Mouse (Mus musculus) heart, embryonic 16.5 days (tissue): ENCODE data around the gene Pak6. TPM values are rescaled to one million over a fixed set of nuclear protein-coding genes. Genes with fewer than 3 reads are reported as not detected.

Source experiments
- ATAC-seq: fragments of 200-750 bp; cut with Nextera tagmentation; replicated peaks from 2 replicates; pipeline ENCODE4 v1.8.0; 2017; ENCODE audit warnings: moderate number of reproducible peaks; ENCODE audit not compliant: insufficient read depth, low FRiP score; ENCODE audit errors: extremely low read depth
- H3K27ac ChIP-seq: fragments of 300-500 bp; sonication (generic); 2 replicates; pipeline ENCODE4 v1.5.1; 2014; ENCODE audit warnings: mild to moderate bottlenecking, low read length, control low read depth, moderate library complexity
- H3K27me3 ChIP-seq: fragments of 300-500 bp; sonication (generic); 2 replicates; pipeline ENCODE4 v1.6.1; 2014; ENCODE audit warnings: low read length, mixed read lengths; ENCODE audit not compliant: control insufficient read depth, insufficient read depth
- H3K36me3 ChIP-seq: fragments of 300-500 bp; sonication (generic); 2 replicates; pipeline ENCODE4 v1.6.1; 2014; ENCODE audit not compliant: control insufficient read depth, insufficient read depth
- H3K4me1 ChIP-seq: fragments of 300-500 bp; sonication (generic); 2 replicates; pipeline ENCODE4 v1.6.1; 2014; ENCODE audit warnings: low read length, mixed read lengths; ENCODE audit not compliant: control insufficient read depth, insufficient read depth
- H3K4me2 ChIP-seq: fragments of 300-500 bp; sonication (generic); 2 replicates; pipeline ENCODE4 v1.6.1; 2014; ENCODE audit warnings: low read depth, mild to moderate bottlenecking, control low read depth, low read length
- H3K4me3 ChIP-seq: fragments of 300-500 bp; sonication (generic); 2 replicates; pipeline ENCODE4 v1.5.1; 2014; ENCODE audit warnings: mild to moderate bottlenecking, control low read depth, low read length
- H3K9ac ChIP-seq: fragments of 300-500 bp; sonication (generic); 2 replicates; pipeline ENCODE4 v1.6.1; 2014; ENCODE audit warnings: low read length, control low read depth
- H3K9me3 ChIP-seq: fragments of 300-500 bp; sonication (generic); replicated peaks from 2 replicates; pipeline ENCODE4 v1.6.1; 2016; ENCODE audit warnings: low read length; ENCODE audit not compliant: control insufficient read depth
- WGBS: fragments of 180-500 bp; shearing (Covaris S2); extraction: QIAGEN DNeasy Blood & Tissue Kit; methylation state at CpG from one replicate; pipeline ENCODE4 v1.1.7; 2014; 5-methylcytosine and 5-hydroxymethylcytosine counted together
- polyA plus RNA-seq: library from polyadenylated mRNA; unstranded; fragments of >200 nt; fragmentation: Nextera tagmentation; extraction: Ambion mirVana; gene quantifications from 2 replicates; pipeline ENCODE4 v1.2.1, GENCODE M21; 2015

The Pak6 gene
- polyA plus RNA-seq, 1 experiment from 2014 or later, result 9.8 TPM

GRCm38 (mm10) chr2:118697955-118698354 is 34.9 kb downstream of the Pak6 start:
- Histone ChIP-seq H3K36me3 (no peaks in the 10 kb centered on the region), H3K4me3 (no peak overlapping the region), H3K4me1 (peaks cover 50% of the 10 kb centered on the region), H3K9ac (0 out of 2 replicates have a peak overlapping the region, but pooled peaks have one; percentile 6), H3K27ac (peak overlapping the region; percentile 82), H3K27me3 (peaks cover 22% of the 10 kb centered on the region), H3K4me2 (no peak overlapping the region), H3K9me3 (no peaks in the 10 kb centered on the region)
- WGBS, result 40% methylated on average over 7 of the region's 7 CpGs
- ATAC-seq, result no peak

- no peaks in the 10 kb centered on the region for H3K36me3 ChIP-seq
- peak overlapping the region; percentile 23 for H3K4me3 ChIP-seq
- WGBS, result 4% methylated on average over 32 of the region's 32 CpGs
- peak overlapping the region; percentile 56 for H3K4me2 ChIP-seq
- H3K4me1 ChIP-seq, result peaks cover 62% of the 10 kb centered on the region
- peak overlapping the region; percentile 53 for H3K9ac ChIP-seq
- H3K9me3 ChIP-seq, result no peaks in the 10 kb centered on the region
- H3K27me3 ChIP-seq, result peaks cover 42% of the 10 kb centered on the region
- peak; percentile 16; the same call in 1 of the 2 replicates for ATAC-seq
- H3K27ac ChIP-seq, result no peak overlapping the region
These were observed 37.3 kb downstream of the Pak6 start for GRCm38 (mm10) chr2:118700179-118701062.

- no peak for ATAC-seq
- peak overlapping the region; percentile 56 for H3K4me2 ChIP-seq
- H3K27ac ChIP-seq, result no peak overlapping the region
- WGBS, result 23% methylated on average over 5 of the region's 5 CpGs
- H3K4me1 ChIP-seq, result peaks cover 66% of the 10 kb centered on the region
- H3K27me3 ChIP-seq, result peaks cover 44% of the 10 kb centered on the region
- peak overlapping the region; percentile 53 for H3K9ac ChIP-seq
- H3K36me3 ChIP-seq, result no peaks in the 10 kb centered on the region
- H3K9me3 ChIP-seq, result no peaks in the 10 kb centered on the region
- no peak overlapping the region for H3K4me3 ChIP-seq
These were observed 38.1 kb downstream of the Pak6 start for GRCm38 (mm10) chr2:118701161-118701560.

GRCm38 (mm10) chr2:118701971-118702882 is 39.1 kb downstream of the Pak6 start:
- H3K27me3 ChIP-seq, result peaks cover 44% of the 10 kb centered on the region
- no peaks in the 10 kb centered on the region for H3K36me3 ChIP-seq
- no peak for ATAC-seq
- peak overlapping the region; percentile 80 for H3K4me2 ChIP-seq
- H3K4me1 ChIP-seq, result peaks cover 64% of the 10 kb centered on the region
- H3K9me3 ChIP-seq, result no peaks in the 10 kb centered on the region
- peak overlapping the region; percentile 58 for H3K27ac ChIP-seq
- 16% methylated on average over 51 of the region's 51 CpGs for WGBS
- H3K4me3 ChIP-seq, result peak overlapping the region; percentile 65
- peak overlapping the region; percentile 77 for H3K9ac ChIP-seq

GRCm38 (mm10) chr2:118702883-118703761 is 40.0 kb downstream of the Pak6 start:
- H3K4me3 ChIP-seq, result peak overlapping the region; percentile 65
- H3K9ac ChIP-seq, result peak overlapping the region; percentile 77
- H3K9me3 ChIP-seq, result no peaks in the 10 kb centered on the region
- peaks cover 49% of the 10 kb centered on the region for H3K27me3 ChIP-seq
- peak; percentile 34 for ATAC-seq
- peaks cover 57% of the 10 kb centered on the region for H3K4me1 ChIP-seq
- WGBS, result under 1% methylated on average over 93 of the region's 93 CpGs
- no peaks in the 10 kb centered on the region for H3K36me3 ChIP-seq
- peak overlapping the region; percentile 74 for H3K27ac ChIP-seq
- peak overlapping the region; percentile 80 for H3K4me2 ChIP-seq

- H3K4me3 ChIP-seq, result peak within 1 kb of the TSS; percentile 65
- H3K36me3 ChIP-seq, result no peaks in the 10 kb centered on the region
- H3K27me3 ChIP-seq, result peaks cover 49% of the 10 kb centered on the region
- peak within 1 kb of the TSS; percentile 80 for H3K4me2 ChIP-seq
- H3K4me1 ChIP-seq, result peaks cover 54% of the 10 kb centered on the region
- no peak for ATAC-seq
- 4% methylated on average over 50 of the region's 50 CpGs for WGBS
- no peaks in the 10 kb centered on the region for H3K9me3 ChIP-seq
- H3K27ac ChIP-seq, result peak within 1 kb of the TSS; percentile 74
- peak within 1 kb of the TSS; percentile 77 for H3K9ac ChIP-seq
These were observed 41.0 kb downstream of the Pak6 start, which contains the start of gene Ankrd63 for GRCm38 (mm10) chr2:118703913-118704730. Gene Ankrd63, minus strand, starts transcription at chr2:118703963.

- Histone ChIP-seq H3K4me2 (no peak overlapping the region), H3K9ac (peak overlapping the region; percentile 3; the same call in 1 of the 2 replicates), H3K36me3 (no peaks in the 10 kb centered on the region), H3K9me3 (no peaks in the 10 kb centered on the region), H3K4me1 (peaks cover 61% of the 10 kb centered on the region), H3K4me3 (no peak overlapping the region), H3K27me3 (peaks cover 47% of the 10 kb centered on the region), H3K27ac (peak overlapping the region; percentile 46)
- 10% methylated on average over 6 of the region's 6 CpGs for WGBS
- ATAC-seq, result peak; percentile 50
These were observed 43.3 kb downstream of the Pak6 start for GRCm38 (mm10) chr2:118706436-118706835.
